Mouse (Mus musculus): Measurements from ENCODE around the gene Pgm5.
"Not testable (repeated sequence)": the region's sequence is repeated elsewhere in the genome, so short reads cannot be mapped to it uniquely, and the experiment has no call there.

Gene Pgm5

DNA sequence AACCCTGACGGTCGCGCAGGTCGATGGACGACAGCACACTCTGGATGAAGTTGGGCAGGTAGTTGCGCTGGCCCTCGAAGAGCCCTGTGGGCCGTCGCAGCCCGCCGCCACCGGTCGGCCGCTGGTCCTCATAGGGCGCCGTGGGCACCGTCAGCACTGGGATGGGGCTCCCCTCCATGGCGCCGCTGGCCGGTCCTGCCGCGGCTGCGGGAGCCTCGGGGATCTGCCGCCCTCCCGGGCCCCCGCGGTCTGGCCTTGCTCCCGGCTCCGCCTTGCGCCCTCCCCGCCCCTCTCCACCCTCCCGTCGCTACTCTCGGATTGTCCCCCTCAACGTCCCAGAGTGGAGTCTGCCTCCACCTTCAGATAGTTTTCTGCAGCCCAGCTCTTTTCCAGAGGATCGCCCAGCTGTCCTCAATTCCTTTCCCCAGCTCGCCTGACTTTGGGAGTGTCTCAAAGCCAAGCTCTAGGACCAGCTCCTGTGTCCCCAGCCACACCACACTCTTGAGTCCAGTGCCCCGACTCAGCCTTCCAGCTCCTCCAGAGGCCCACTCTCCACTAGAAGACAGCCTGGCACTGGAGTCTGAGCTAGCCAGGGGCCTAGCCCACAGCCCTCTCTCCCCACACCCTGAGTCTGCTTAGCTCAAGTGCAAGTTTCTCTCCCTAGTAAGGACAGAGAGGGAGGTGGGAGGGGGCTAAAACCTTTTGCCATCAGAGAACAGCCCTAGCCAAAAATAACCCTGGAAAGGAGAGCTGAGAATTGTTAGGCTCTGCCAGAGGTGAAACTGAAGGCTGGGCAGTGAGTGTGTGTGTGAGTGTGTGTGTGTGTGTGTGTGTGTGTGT lies at the start of gene Pgm5:
Gene Pgm5, minus strand, starts transcription at position 244 of the 840 bp plus-strand sequence.
- no peak for DNase-seq (ENCODE audit: low read depth)

- no peak for DNase-seq (ENCODE audit: low read depth)
Measured at GRCm38 (mm10) chr19:24908385-24909155, 46.9 kb upstream of the Pgm5 start.

DNA sequence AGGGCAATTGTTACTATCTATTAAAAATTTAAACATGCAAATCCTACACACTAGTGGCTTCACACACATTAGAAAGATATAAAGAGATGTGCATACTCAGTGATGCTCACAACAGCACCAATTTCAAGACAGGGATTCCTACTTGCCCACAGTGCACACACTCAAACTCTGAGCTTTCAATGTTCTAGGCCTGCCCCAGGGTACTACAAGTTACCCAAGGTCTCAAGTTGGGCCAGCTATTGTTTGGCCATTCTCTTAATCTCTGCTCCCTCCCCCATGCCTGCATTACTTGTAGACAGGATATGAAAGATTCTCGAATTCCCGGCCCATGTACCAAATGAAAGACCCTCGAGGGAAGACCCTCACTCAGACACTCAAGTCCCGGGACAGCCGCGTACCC lies 46.0 kb upstream of the Pgm5 start:
- DNase-seq (ENCODE audit: low read depth): no peak

DNA sequence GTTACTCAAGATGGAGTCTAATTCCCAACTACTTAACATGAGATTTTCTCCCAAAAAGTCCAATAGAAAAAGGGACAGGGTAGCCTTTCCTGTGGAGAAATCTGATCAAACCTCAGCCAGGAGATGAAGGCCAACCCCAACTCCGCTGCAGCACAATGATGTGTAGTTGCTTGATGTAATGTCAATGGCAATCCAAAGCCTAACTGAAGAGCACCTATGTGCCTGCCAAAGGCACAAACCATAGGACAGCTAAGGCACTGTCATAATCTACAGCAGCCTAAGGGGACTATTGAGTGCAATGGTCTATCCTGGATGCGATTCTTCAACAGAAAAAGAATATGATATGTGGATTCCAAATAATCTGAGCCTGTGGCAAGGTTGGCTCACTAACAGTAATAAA lies 41.2 kb upstream of the Pgm5 start:
- no peak for DNase-seq (ENCODE audit: low read depth)

DNA sequence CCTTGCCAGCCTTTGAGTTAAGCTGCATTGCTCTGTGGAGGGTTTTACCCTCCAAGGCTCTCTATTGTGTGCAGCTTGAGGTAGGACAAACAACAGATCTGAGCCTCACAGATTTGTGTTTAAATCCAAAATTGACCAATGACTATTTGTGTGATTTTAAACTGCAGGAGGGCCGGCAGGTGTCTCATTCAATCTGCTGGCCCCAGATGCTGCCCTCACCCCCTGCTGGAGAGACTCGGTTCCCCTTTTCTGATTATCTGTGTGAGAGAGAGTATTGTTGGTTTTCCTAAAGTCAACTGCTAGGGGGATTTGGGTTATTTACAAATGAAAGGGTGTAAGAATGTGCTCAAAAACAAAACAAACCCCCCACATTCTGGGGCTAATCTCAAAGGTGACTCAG lies 40.6 kb upstream of the Pgm5 start:
- DNase-seq (ENCODE audit: low read depth): no peak

GRCm38 (mm10) chr19:24901666-24902065 lies 40.0 kb upstream of the Pgm5 start:
- DNase-seq (ENCODE audit: low read depth): no peak

GRCm38 (mm10) chr19:24900581-24901220 lies 39.0 kb upstream of the Pgm5 start, which contains the start of gene Foxd4:
TSS of gene Foxd4 (minus strand) at chr19:24901197.
- DNase-seq (ENCODE audit: low read depth): no peak

GRCm38 (mm10) chr19:24899578-24900544 lies 38.2 kb upstream of the Pgm5 start:
- DNase-seq (ENCODE audit: low read depth): no peak

DNA sequence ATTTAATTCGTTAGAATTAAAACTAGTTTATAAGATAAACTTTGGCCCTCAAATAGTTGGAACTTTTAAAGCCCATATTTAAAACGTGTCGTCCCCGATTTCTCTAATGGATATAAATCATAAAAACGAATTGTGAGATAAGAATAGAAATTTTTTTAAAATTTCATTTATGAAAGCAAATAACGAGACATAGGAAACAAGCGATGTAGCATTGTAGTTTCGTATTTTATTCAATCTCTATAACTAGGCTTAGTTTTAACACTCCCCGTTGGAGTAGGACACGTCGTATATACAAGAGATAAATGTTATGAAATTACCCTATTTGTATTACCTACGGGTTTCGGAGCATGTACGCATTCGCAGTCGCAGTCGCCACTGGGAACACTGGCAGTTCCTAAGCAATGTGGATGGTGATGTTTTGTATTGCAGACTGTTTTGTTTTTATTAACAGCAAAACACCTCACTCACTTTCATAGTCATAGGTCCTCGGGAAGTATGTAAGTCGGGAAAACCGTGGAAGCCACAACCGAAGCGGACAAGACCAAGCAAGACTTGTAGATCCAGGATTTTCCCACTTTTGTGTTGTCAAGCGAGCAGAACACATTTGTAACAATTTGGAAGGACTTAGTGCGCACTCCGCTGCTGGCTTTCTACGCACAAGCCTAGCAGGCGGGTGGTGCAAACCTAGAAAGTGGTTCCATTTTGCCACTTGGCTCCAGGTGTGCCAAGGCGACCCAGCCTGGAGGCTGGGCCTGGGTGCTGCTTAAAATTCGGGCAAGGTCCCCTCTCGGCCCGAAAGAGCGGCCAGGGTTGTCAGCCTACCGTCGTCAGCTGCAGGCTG lies 37.3 kb upstream of the Pgm5 start:
- DNase-seq (ENCODE audit: low read depth): no peak

DNA sequence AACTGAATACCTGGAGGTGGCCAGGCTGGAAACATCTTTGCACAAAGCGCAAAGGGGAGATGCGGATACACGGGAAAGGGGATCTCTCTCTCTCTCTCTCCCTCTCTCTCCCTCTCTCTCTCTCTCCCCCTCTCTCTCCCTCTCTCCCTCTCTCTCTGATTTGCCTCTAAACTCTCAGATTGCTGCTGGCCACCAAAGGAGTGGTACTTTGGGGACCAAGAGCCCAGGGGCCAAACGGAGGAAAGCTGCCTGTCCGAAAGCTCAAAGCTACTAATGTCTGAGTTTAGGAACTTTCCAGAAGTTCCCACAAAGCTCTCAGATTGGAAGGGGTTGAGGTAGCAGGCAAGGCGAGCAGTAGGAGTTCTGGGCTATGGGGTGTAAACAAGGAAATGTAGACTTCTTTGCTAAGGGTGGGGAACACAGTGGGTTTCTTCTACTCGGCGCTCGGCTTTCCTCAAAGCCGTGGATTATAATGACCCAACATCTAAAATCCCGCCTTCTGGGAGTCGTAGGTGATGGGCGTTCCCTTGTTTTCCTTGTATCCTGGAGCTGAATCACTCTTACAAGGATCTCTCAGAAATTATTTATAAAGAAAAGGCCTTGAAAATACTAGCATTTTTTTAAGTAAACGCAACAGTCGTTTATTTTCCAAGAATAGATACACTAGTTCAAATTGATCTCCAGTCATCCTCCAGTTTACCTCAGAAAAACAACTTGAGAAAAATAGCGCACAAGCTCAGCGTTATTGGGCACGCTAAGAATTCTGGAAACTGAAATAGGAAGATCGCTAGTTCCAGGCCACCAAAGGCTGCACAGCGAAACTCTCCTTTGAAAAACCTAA lies 36.5 kb upstream of the Pgm5 start:
- DNase-seq (ENCODE audit: low read depth): no peak

DNA sequence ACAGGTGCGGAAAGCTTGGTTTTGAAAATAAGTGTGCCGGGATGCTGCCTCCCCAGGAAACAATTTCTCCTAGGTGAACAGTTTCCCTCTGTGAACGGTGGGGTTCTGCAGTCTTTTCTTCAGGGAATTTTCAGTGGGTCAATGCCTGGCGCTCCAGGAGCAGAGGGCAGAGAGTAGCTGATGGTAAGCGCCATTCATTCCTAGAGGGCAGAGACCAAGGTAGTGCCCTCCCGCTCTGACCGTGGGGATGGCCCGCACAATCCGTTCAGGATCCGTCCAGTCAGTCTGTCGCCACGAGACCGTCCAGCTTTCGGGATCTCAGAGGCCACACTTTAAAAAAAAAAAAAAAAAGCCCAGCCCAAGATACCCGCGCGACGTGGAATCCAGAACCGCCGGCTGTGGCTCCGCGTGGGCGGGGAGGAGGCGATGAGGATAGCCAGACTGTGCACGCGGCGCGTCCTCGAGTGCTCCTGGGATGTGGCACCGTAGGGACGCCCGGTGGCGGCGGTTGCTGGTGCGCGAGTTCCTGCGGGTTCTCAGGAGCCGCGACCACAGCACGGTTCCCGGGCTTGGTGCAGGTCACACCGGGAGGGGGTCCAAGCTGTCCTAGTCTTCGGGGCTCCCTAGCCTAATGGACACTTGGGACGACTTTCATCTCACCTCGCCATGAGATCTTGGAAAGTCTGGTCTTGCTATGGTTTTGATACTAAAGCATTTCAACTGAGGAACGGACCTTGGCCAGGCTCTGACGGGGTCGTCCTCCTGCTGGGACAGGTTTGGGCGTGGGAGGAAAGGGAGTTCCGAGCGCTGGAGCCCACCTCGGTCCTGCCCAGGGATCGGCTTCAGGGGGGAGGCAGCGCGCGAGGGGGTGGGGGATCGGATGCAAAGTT lies 35.6 kb upstream of the Pgm5 start:
- no peak for DNase-seq (ENCODE audit: low read depth)

- no peak for DNase-seq (ENCODE audit: low read depth)
Measured at GRCm38 (mm10) chr19:24896536-24896935, 34.9 kb upstream of the Pgm5 start.

GRCm38 (mm10) chr19:24886888-24887287 lies 25.2 kb upstream of the Pgm5 start:
- DNase-seq (ENCODE audit: low read depth): no peak

DNA sequence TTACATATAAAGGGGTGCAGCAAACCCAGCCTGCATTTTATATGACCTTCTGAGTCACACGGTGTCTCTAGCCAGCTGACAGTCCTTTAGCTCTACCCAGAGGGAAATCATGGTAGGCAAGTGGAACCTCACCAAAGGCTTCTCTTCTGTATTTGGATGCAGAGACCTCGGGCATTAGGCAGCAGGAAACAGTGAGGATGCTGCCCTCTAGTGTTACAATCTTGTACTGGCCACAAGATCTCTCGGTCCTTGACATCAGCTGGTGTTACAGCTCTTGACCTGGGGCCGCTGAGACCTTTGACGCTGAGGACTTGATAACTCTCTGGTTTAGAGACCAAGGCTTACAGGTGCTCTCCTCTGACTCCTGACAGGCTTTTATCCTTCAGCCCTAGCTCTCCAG lies 23.8 kb upstream of the Pgm5 start:
- peak; percentile 46 for DNase-seq (ENCODE audit: low read depth)

GRCm38 (mm10) chr19:24881237-24881636 lies 19.6 kb upstream of the Pgm5 start:
- DNase-seq (ENCODE audit: low read depth): no peak

- not testable (repeated sequence) for DNase-seq (ENCODE audit: low read depth)
Measured at GRCm38 (mm10) chr19:24875129-24875870, 13.6 kb upstream of the Pgm5 start, which contains the start of gene Gm10053. TSS of gene Gm10053 (plus strand) at chr19:24875686.

DNA sequence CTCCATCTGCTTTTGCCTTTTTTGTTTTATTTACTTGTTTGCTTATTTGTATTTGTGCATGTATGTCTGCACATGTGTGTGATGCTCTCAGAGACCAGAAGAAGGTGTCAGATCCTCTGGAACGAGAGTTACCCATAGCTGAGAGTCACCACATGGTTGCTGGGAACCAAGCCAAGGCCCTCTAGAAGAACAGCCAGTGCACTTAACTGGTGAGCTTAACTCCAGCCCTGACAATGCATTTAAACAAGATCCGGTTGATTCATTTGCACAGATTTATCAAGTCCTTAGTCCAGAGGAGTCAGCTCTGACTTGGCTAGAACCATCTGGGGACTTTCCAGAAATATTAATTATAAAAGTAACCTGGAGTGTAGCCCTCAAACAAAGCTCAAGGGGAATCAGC lies 12.2 kb upstream of the Pgm5 start:
- DNase-seq (ENCODE audit: low read depth): no peak
